Mouse (Mus musculus) lung, postnatal 36 days (tissue): ENCODE data around the gene Atxn1.

ENCODE experiments used
- DNase-seq: peaks from one replicate; pipeline ENCODE4 v3.0.0; 2022; ENCODE audit warnings: mixed read lengths

Atxn1 gene

DNA sequence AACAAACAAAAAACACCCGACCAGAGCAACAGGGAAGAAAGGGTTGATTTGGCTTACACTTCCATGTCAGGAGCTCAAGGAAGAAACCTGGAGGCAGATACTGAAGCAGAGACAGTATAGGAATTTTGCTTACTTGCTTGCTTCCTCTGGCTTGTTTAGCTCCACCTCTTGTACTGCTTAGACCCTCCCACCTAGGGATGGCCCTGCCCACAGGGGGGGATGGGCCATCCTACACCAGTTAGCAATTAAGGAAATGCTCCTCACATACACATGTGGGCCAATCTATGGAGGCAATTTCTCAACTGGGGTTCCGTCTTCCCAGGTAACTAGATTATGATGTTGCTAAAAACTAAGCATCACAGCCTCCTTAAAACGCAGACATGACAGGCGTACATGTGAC lies 39.5 kb downstream of the Atxn1 start:
- peak; percentile 27 for DNase-seq

- DNase-seq, result no peak
Measured at GRCm38 (mm10) chr13:45924555-45924954, 40.3 kb downstream of the Atxn1 start.

- no peak for DNase-seq
Measured at GRCm38 (mm10) chr13:45923086-45923485, 41.7 kb downstream of the Atxn1 start.

DNA sequence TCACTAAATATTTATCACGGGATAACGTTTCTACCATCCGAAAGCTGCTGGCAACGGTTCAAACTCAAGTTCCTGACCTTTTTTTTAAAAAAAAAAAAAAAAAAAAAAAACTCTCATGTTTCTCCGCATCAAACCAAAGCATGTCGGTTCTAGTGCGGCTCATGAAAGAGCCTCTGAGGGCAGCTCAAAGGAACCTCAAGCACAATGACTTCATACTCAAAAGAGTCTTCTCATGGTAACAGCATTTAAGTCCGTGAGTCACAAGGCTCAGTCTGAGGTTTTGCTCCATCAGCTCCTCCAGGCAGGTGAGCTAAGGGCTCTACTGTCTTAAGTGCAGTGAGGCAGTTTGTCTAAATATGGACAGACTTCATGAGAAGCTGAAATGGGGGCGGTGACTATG lies 42.3 kb downstream of the Atxn1 start:
- DNase-seq, result peak; percentile 78

- no peak for DNase-seq
Measured at GRCm38 (mm10) chr13:45918956-45919711, 45.7 kb downstream of the Atxn1 start.

GRCm38 (mm10) chr13:45918006-45918380 lies 46.8 kb downstream of the Atxn1 start:
- DNase-seq, result no peak

DNA sequence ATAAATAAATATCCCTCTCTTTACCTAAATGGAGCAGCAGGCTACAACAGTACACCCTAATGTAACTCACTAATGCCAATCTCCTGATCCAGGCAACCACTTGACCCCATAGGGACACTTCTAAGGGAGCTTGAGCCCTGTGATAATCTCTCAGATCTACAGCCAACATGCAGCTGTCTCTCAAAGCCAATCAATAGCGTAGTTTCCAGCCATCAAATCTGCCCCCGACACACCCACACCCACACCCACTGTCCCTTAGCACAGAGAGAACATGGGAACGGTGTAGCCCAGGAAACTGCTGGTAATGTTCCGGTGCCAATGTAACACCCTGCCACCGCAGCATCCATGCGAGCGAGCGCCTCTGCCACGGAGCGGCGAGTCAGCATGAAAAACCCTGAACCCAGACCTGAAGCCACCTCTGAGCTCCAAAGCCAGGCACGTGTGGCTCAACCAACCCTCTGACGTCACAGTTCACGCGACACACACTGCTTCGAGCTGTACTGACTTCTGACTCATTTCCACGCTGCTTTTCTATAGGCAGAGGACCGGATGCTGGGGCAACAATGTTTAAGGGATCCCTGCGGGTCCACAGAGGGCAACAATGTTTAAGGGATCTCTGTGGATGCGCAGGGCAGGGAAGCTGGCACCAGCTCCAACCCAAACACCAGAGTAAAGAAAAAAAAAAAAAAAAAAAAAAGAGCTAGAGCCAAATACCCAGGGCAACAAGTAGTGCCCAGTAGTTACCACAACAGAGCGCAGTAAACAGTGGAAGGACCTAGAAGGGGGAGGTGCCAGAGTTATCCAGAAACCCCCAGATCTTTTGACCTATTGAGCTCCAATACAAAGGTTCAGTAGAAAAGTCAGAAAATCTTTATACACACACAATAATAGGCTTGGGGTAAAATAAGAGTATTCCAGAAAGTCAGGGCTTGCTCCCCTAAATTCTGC lies 47.5 kb downstream of the Atxn1 start:
- DNase-seq, result no peak

- DNase-seq, result no peak
Measured at GRCm38 (mm10) chr13:45915921-45916320, 48.9 kb downstream of the Atxn1 start.

DNA sequence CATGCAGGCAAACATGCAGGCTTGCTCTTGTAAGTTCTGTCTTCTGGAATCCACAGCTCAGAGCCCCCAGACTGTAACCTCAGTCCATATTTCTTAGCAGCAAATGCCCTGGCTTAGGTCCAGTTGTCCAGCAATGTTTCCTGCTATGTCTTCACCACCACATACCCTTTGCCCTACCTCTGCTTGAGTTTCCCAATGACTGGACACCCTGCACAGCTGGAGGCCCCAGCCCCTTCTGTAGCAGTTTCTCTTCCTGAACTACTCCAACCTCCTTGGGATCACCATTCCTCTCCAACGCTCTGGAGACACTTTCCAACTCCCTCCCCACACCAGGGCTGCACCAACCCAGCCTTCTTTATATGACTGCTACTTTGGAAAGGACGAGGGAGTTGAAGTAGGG lies 49.8 kb downstream of the Atxn1 start:
- peak; percentile 58 for DNase-seq

DNA sequence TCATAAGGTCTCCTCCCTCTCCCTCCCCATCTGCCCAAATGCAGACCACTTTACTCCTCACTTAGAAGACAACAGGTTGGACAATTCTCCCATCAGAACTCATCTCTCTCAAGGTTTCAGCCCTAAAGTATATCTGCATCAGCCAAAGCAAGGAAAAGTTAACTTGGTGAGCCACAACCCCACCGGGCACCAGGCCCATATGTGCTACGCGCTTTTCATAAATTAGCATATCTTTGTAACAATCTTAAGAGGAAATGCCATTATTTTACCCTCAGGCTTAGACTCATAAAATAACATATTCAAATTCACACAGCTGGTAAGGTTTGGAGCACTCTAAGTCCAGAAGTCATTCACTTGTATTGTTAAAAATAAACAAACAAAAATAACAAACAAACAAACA lies 50.7 kb downstream of the Atxn1 start:
- DNase-seq, result no peak

- peak; percentile 39 for DNase-seq
Measured at GRCm38 (mm10) chr13:45911848-45912247, 53.0 kb downstream of the Atxn1 start.

GRCm38 (mm10) chr13:45911069-45911468 lies 53.7 kb downstream of the Atxn1 start:
- no peak for DNase-seq

- DNase-seq, result no peak
Measured at GRCm38 (mm10) chr13:45910348-45910747, 54.5 kb downstream of the Atxn1 start.

DNA sequence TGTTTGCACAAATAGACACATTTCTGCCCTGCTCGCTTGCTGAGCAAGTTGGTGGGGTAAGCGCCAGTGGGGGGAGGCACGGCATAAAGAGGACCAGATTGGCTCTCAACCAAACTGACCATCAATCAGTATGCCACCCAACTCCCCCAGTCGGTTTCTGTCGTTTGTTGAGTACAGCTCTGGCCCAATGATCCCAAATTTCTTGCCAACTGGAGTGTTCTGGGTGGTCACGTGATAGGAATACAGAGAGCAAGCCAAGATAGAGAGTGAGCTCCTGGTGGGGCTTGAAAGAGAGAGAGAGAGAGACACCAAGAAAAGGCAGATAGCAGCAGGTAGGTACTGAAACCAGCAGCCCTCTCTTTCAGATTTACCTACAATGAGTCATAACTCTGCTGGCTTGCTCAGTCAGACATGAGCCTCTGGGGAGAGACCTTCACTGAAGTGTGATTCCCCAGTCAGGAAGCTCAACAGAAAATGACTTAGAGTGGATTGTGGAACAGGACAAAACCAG lies 57.6 kb downstream of the Atxn1 start:
- peak; percentile 54 for DNase-seq

- peak; percentile 26 for DNase-seq
Measured at GRCm38 (mm10) chr13:45906438-45907166, 58.2 kb downstream of the Atxn1 start.

- no peak for DNase-seq
Measured at GRCm38 (mm10) chr13:45904955-45905354, 59.9 kb downstream of the Atxn1 start.

DNA sequence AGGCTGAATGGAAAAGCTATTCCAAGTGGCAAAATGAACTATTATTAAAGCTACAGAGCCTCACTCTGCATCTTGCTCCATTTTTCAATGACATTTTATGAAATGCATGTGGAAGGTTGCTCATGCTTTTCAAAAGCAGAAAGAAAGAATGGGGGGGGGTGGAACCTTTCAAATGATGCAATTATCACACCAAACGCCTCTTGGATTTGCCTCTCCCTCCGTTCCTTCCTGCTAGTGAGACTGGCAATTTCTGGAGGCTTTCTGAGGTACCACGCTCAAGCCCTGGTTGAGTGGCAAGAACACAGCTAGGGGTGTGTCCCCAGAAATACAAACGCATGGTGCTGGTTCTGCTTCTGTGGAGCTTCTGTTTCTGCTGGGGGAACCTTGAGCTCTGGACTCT lies 60.4 kb downstream of the Atxn1 start:
- DNase-seq, result no peak

DNA sequence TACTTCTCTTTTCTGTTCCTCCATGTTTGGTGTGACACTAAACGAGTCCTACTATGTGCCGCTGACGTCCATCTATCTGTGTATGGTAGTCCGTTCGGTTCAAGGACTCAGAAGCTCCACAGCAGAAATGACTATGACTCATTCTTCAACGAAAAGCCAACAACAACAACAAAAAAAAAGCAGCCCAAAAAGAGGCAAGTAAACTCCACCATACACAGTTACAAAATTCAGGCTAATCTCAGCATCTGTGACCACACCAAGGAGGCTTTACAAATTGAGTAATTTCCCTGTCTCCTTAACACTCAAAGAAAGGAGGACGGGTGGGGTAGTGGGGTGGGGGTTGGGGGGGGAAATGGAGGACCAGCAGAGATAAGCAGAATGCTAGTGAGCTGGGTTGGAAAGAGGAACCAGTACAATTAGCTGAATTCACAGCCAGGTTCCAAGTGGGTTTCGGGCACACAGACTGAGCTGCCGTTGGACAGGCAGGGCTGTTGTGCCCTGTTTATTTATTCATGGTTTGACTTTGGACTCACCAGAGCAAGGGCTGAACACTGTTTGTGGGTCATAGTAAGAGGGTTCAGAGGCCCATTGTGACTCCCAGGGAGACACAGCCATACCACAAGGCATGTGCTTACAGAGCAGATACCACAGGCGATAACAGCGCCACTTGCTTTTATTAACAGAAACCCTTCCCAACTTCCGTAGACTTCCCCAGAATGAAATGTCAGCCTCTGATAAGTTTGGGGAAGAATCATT lies 61.1 kb downstream of the Atxn1 start:
- peak; percentile 28 for DNase-seq

DNA sequence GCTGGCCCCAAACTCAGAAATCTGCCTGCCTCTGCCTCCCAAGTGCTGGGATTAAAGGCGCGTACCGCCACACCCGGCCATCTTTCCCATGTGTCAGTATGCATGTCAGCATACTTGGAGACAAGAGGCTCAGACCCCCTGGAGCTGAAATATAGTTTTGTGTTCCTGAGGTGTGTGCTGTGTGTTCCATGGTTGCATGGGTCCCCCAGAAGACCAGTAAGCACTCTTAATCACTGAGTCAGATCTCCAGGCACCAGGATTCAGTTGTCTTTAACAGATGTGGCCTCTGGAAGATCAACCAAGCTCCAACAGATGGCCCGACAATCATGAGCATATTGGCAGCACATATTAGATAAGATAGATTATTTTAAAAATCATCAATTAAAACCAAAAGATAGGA lies 62.4 kb downstream of the Atxn1 start:
- DNase-seq, result no peak

DNA sequence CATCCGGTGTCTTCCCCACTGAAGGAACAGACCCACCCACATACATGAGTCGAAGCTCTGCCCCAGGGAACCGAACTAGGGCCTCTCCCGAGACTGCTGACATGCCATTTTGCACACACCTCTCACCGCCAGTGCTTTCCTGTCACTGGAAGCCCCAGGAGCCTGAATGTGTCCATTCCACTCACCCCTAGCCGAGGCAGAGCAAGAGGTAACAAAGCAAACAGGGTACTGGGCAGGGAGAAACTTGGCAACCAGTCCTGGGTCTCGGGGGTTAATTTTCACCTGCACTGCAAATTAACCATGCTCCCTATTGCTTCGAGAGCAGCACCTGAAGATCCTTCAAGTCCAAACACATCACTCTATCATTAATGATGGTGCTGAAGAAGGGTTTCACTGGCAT lies 64.0 kb downstream of the Atxn1 start:
- no peak for DNase-seq

DNA sequence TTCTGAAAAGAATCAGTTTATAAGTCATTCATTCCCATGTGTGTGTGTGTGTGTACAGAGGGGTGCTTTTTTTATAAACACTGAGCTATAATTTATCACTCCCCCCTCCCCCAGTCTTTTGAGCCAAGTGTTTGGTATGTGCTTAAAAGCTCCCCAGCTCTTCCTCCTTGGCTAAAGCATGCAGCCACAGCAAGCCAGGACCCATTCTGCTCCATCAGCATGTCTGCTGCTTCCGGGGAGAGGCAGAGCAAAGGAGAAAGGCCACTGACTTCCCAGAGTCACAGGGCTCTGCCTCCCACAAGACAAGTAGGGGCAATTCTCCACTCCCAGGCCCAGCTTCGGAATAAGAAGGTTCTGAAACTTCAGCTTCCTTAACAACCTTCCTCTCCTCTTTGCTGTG lies 67.2 kb downstream of the Atxn1 start:
- DNase-seq, result no peak

DNA sequence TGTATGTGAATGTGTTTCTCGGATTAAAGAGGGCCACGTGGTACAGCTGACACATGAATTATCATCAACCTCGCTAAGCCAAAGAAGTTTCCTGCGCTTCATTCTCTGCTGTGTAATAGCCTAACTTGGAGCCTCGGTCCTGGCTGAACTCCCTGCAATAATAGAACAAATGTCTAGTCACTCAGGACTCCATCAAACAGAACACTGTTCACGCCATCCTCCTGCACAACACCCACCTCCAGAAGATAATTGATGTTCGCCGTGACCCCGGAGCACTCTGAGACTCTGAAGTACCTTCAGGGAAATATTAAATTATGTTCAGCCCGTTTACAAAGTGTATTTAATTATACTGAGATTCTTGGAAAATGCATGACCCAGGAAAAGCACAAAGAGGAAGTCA lies 70.0 kb downstream of the Atxn1 start:
- no peak for DNase-seq
